Mouse (Mus musculus) left cerebral cortex, adult 8-10 months (tissue): Measurements from ENCODE around the gene Gcsh. TPM values are rescaled to one million over a fixed set of nuclear protein-coding genes. Genes with fewer than 3 reads are reported as not detected.

Experiments used
- DNase-seq, 2 experiments: peaks; one replicate each; pipeline ENCODE4 v3.0.0; 2022; ENCODE audit warnings: low spot score in 2 of 2
- total RNA-seq, 4 experiments: library from RNA; stranded (reverse); gene quantifications; 2 replicates each; pipeline ENCODE4 v1.2.4; 2022

Gcsh gene
- 10 to 100 TPM; 40.5 to 44.8 (median 42.6) TPM for total RNA-seq

DNA sequence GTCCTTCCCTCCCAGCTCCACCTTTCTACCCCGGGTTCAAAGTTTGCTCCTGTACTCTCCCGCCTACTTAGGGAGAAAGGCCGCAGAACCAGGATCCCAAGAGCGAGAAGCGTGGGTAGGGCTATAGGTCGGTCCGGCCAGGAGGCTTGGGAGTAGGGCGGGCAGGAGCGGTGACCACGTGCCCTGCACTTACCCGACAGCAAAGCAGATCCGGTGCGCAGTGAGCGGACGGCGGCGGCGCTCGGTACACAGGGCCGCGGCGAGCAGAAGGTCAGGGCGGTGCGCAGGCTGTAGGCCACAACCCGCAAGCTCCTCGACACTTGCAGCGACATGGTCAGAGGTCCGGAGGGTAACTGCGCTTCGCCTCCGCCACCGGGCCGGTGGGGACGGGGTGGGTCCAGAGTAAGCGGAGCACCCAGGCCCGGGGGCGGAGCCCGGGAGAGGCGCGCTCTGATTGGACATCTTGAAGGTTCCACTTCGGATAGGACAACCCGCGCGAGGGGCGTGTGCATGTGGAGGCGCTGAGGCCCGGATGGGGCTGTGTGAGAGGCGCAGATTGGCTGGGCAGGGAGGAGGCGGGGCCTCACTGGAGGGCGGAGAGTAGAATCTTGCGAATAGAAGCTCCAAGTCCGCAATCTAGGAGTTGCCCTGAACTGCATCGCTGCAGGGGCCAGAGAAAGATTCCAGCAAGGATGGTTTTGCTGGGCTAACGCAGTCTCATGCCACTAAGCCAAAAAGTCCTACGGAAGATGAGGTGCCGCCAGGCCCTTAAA lies at the start of gene Gcsh:
Gene Gcsh (minus strand): TSS at position 443 of the 773 bp plus-strand sequence.
- peak; percentile 91 to 98 for DNase-seq

DNA sequence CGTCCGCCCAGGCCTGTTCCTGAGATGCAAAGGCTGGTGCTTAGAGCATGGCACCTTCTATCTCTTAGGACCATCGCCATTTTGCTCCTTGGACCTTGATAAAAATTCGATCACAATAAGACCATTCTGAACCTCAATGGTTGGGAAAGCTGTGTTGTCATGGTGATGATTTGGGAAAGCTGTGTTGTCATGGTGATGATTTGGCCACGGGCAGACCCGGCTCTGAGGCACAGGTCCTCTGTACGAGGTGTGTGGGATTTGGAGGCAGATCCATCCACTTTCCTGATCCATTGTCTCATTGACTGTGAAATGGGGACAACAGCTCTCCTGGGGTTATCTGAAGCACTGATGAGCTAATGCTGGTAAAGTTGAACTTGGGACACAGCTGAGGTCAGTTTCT lies 46.5 kb upstream of the Gcsh start:
- DNase-seq = no peak

DNA sequence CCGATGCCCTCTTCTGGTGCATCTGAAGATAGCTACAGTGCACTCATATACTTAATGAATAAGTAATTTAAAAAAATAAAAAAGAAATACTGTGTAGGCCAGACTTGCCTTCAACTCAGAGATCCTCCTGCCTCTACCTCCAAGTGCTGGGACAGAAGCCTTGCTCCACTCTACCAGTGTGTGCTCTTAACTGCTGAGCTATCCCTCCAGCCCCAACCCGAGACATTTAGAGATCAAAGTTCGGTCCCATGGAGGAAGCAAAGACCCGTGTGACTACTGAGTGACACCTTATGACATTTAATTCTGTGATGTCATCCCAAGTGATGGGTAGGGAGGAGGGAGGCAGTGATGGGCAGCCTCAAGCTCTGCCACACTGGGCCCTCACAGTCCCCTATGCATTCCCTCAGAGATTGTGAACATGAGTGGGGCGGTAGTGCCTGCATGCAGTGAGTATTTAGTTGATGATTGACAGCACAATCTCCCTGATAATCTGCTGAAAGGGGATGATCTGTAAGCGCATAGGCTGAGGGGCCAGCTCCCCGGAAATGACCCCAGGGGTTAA lies 44.1 kb upstream of the Gcsh start:
- no peak for DNase-seq

DNA sequence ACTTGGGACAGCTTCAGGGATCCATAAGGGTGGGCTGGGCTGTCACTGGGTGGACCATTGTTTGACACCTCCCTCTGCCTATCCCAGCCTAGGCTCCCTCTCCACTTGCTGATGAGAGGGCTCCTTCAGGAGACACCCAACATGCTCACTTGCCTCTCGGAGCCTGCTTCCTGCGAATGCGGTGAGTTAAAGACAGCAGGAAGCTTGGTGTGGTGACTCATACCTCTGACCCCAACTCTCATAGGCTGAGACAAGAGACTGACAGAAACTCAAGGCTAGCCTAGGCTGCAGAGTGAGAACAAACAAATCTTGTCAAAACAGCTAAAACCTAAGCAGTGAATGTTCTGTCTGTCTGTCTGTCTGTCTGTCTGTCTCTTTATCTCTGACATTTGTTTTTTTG lies 40.1 kb upstream of the Gcsh start:
- DNase-seq = no peak

DNA sequence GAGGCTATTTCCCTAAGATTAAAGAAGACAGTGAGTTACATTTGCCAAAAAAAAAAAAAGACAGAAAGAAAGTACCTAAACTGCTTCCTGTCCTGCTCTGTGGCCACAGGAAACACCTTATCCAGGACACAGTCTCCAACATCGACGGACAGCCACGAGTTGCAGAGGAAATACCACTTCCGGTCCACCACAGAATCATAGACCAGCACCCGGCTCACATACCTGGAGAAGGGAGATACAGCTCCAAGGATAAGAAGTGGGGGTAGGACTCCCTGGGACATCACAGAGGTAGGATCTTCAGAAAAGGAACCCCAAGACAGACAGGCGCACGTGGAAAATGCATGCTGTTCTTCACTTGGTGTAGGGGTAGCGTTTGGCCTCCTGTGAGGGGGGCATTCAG lies 39.3 kb upstream of the Gcsh start:
- no peak for DNase-seq

DNA sequence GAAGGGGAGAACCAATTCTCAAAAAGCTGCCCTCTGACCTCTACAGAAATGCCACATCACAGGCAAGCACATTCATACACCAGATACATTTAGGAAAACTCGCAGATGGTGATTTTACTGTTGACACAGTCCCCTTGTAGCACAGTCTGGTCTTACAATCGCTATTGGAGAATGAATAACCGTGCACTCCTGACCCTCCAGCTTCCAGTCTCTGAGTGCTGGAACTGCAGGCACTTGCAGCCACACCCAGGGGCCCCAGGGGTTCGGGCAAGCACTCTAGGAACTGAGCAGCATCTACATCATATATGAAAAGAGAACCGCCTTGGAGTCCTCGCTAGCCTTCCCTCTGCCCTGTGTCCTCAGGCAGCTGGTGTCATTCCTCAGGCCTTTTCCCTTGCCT lies 38.1 kb upstream of the Gcsh start:
- no peak for DNase-seq

DNA sequence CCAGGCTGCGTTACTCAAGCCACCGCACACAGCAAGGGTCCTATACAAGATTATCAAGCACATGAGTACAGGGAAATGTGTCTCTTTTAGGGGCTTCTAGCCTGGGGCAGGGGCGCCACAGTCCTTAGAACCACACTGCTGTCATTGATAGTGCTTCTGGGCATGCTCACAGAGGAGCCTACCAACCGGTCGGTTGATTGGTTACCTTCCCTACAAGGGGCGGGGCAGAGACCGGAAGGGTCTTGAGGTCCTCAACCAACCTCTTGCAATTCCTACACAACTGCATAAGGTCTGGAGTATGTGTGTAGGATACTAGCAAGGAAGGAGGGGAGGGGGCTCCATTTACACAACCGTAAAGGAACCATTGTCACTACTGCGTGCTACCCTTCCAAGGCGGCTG lies 35.3 kb upstream of the Gcsh start:
- no peak for DNase-seq

DNA sequence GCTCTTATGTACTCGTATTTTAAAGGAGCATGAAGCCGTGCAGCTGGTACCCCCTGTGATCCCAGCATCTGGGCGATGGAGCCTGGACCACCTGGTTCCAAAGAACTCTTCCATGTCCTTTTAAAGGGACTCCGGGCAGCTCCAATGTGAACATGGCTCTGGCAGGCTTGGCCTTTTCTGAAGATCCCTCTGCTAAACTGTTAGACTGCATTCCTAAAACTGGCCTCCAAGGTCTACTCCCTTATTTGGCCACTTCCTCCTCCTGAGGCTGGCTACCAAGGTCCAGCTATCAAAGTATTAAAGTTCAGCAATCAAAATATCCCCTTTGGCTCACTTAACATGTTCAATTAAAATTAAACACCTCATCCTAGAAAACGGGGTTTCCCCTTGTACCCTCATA lies 34.3 kb upstream of the Gcsh start:
- no peak for DNase-seq

DNA sequence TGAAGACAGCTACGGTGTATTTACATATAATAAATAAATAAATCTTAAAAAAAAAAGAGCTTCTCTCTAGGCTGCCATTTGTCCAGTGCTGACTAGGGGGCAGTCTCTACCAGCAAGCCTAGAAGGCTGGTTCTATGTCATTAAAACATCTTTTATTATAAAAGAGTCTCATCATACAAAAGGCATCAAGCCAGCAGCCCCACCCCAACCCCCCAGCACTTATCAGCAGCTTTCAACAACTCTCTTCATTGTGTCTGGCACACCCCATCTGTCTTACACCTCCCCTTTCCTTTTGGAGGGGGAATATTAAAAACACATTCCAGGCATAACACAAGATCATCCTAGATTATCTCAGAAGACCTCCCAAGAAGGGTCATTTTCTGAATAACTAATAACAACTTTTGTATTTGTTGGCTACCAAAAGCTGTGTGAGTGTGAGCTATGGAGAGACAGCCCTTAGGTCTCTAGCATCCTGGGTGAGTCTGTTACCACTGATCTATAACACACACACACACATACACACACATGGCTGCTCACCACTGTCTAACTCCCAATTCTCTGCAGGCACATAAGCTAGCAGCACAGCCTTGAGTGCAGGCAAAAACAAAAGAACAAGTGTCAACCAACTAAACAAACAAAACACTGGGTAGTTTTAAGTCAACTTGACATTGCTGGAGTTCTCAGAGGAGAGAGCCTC lies 29.1 kb upstream of the Gcsh start:
- DNase-seq = no peak

DNA sequence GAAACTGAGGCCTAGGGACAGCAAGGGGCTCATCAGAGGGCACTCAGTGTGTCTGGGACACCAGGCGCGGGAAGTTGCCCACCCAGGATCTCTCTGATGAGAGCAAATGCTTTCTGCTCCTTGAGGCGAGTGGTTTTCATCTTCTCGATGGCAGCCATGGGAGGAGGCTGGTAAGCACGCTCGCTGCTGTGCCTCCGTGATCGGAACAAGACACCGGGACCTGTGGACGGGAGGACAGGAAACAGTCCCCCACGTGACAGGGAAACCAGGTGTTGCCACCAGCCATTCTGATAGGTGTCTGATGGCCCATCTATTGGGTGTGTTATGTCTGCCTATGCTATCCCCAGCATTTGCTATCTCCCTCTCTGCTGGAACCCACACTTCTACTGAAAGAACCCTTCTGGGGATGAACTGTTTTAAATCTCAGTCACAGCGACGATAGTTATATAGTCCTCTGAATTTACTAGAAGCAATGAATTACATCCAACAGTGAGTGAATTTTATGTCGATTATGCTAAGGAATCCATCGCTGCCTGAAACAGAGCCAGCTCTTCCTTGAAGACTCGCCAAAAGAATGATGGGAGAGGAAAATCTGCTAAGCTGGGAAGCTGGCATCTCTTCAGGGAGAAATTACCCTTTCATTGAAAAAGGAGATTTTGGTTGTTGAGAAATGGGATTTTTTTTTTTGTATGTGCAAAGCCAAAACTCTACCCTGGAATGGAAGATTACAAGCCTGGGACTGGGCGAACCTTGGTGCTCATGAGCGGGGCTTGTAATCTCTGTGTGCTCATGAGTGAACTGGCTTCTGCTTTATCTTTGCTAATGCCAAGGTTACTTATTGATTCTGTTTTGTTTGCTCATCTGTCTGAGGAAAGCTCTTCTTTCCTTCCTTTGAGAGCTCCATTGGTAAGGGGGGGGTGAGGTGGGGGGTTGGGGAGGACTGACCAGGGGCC lies 26.3 kb upstream of the Gcsh start:
- peak in 1 of 2 experiments; percentile 11 for DNase-seq

DNA sequence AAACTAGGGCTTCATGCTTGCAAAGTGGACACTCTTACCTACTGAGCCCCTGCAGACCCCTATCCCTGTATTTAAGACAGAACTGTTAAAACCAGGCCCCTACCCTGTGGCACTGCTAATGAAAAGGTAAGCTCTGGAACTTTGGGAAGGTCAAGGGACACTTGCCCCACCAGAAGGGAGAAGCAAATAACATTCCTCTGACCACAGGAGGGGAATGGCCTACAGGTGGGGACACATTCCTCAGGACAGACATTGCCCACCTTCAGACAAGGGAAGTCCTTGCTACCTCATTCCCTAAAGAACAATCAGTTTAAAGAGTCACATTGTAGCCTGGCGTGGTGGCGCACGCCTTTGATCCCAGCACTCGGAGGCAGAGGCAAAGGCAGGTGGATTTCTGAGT lies 24.6 kb upstream of the Gcsh start:
- no peak for DNase-seq

DNA sequence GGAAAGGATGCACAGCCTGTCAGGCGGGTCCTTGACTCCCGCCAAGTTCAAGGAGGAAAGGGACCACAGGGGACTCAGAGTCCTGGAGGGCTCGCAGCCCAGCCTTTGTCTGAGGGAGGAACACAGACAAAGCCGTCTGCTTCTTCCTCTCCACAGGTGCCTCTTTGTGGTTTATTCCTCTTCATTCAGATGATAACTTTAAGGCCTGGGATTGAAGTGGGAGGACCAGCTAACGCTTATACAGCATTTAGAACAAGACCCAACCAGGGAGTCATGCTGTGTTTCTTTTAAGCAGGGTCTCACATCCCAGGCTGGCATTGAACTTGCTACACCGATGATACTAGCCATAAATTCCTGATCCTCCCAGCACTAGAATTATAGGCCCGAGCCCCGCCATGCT lies 23.7 kb upstream of the Gcsh start:
- DNase-seq = no peak

DNA sequence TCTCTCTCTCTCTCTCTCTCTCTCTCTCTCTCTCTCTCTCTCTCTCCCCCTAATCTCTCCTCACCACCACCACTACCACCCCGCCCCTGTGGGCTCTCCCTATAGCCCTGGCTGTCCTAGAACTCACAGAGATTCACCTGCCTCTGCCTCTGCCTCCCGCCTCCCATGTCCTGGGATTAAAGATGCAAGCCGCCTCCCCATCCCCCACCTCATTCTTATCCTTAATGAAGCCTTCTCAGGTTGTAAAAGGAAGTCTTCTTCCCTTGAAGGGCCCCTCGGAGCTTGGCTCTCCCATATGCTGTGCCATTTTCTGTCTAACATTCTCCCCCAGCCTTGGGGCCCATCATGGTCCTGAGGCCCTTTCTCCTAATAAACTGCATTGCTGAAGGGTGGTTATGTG lies 22.3 kb upstream of the Gcsh start:
- no peak for DNase-seq

DNA sequence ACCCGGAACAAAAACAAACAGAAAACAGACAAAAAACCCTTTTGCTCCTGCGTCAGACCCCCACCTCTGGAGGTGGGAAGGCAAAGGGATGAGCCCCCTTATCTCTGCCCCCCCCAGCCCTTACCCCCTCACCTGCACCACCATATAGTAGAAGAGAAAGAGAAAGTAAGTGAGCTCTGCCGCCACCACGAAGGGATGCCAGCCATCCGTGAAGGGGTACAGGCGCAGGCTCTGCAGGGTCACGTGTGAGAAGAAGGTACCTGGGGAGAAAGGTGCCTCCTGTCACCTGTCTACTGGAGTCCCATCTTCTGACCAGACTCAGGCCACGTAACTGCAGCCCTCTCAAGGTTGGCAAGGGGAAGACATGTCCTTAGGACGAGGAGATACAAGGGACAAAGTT lies 18.0 kb upstream of the Gcsh start:
- DNase-seq = no peak

DNA sequence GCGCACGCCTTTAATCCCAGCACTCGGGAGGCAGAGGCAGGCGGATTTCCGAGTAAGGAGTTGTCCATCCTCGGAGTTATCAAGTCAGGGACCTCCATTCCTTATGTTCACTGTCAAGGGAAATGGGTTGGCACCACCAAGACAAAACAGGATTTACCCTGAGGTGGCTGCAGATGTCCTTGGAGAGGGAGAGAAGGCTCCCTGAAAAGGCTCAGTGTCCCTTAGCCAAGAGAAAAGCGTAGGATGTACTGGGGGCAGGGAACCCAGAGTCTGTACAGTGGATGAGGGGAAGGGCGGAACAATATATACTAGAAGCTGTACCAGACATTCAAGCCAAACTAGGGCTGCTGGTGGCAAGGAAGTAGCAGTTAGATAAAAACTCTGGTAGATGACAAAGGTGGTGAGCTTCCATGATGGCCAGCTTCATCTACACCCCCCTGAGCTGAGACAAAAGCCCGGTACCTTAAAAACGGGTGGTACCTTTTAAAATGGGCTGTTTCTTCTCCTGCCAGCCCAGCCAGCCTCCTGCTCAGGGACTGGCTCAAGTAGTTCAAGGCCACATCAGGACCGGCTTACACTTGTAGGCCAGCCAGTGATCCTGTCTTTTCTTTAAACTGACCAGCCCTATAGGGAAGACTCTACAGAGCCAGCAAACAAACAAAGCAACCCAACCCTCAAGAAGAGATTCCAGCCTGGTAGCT lies 829 bp upstream of the Gcsh start:
- no peak for DNase-seq

DNA sequence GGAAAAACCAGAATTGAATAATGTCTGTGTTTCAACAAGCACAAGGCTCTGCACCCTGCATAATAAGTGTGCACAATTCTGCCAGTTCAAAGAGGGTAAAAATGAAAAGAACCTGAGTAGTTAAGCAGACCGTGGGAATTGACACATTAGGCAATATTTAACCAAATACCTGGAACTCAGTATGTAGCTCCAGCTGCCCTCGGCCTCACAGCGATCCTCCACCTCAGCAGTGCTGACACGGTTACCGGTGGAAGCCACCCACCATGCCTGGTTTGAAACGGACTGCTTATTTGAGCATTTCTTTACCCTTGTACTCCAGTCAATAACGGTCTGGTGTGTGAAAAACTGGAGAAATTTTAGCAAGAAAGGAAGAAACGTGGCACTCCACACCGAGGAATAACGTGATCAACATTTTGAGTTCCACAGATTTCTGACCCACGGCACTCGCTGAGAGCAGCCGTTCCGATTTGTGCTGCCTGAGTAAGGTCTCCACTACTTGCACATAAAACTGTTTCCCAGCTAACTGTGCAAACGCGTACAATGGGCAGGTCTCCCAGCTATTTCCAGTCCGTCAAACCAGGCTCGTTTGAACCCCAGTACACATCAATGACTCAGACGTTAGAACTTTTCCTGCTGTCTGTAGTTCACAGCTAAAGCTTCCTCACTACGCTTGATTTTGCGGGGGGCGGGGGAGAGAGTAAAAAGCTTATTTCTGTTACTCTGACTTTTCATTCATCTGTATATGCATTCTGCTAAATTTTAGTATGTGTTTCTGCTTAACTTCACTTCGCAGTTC lies 963 bp downstream of the Gcsh start:
- DNase-seq = no peak

DNA sequence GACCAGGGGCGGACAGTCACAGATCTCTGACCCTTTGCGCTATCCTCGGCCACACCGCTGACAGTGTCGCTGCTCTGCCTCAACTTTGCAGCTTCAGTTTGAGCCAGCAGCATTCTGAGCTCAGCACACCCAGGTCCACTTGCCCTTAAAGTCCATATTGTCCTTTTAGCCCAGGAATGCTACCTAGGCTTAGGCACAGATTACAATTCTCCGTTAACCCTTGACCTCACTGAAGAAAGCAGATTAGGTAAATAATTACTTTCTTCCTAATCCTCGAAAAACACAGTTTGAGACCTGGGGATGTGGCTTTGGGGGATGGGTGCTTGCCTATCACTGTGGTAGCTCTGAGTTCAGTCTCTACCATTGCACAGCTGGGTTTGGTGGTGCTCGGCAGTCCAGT lies 2.1 kb downstream of the Gcsh start:
- DNase-seq = no peak

DNA sequence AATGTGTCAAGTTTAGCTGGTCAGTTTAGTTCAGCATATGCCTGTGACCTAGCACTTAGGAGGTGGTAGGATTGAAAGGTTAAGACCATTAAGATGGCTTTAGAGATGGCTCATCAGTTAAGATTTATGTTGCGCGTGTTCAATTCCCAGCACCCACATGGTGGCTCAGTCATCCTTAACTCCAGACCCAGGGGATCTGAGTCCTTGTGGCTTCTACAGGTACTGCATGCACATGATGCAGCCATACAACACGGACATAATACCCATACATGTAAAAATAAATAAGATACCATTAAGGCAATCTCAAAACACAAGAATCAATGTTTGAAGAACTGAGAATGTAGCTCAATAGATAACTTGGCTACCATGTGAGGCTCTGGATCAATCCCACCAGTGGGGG lies 3.5 kb downstream of the Gcsh start:
- DNase-seq = no peak

DNA sequence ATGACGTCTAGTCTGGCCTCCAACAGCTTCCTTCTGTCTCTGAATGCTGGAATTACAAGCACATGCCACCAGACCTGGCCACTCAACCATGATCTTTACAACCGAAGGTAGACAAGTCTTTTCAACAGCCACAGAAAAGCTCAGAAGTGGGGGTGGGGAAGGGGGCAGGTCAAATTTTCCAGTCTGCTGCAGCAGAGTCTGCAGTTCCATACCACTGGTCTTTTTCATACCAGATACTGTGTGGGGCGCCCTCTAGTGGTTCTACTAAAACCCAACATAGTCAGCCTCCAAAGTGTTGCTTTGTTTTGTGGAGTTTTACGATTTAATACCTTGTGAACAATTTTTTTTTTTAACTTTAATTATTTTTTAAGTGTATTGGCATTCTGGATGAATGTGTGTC lies 13.2 kb downstream of the Gcsh start:
- DNase-seq = no peak

DNA sequence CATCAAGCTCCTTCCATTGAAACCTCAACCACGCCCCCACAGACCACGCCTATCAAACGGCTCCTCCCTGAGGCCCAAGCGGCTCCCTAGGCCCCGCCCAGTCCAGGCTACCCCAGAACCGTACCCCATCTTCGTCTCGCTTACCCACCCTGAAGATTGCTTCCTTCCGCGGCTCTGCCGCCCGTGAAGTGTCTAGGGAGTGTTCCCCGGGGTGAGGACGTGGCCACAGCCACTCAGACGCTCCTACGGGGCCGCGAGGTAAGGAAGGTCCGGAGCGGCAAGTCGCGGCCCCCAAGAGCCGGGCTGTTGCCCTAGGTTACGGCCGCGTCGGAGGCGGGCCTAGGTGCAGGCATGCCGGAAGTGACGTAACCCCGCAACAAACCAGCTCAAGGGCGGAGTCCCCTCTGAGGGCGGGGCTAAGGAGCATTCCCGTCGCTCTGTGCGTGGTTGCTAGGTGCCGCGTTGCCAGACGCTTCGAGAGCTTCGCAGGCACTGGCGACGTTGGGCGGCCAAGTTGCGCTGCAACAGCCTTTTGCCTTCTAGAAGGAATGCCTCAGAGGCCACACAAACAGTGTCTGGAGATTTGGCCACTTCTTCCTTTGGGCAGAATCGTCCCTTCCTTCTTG lies 14.6 kb downstream of the Gcsh start, which contains the start of gene 1700030J22Rik:
Gene 1700030J22Rik (minus strand): TSS at position 329 of the 626 bp plus-strand sequence.
- peak; percentile 97 for DNase-seq
